Mouse (Mus musculus): ENCODE data around the gene Fbxw21.

Gene Fbxw21

DNA sequence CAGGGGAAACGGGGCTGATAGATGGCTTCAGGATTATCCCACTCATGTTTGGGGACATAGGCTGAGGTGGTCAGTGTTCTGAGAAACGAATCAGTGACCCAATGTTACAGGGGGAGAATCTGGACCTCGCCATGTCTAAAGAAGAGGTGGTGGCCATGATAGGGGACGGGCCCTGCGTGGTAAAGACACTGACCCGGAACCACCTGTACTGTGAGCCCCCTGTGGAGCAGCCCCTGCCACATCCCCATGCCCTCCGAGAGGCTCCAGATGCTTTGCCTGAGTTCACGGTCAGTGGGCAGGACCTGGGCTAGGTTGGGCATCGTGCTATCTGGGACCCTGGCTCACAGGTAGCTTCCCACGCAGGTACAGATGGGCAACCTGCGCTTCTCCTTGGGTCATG is 51.6 kb downstream of the Fbxw21 start:
- no peak for DNase-seq

DNA sequence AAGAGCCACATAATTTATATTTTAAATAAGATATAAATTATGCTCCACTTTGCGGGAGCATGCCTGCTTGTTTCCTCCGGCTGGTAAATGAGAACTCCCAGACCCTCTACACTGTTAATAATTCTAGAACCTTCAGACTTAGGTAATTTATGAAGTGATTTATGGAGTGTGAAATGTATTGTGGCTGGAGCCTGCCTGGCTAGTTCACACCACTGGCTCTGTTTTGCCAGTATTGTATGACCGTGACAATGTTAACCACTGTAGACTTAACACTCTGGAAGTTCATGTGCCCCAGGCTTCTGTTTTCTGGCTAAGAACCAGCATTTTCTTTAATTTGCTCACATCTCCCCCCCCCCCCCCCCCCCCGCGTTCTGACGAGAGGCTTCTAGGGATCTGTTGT is 54.5 kb downstream of the Fbxw21 start:
- DNase-seq: no peak

DNA sequence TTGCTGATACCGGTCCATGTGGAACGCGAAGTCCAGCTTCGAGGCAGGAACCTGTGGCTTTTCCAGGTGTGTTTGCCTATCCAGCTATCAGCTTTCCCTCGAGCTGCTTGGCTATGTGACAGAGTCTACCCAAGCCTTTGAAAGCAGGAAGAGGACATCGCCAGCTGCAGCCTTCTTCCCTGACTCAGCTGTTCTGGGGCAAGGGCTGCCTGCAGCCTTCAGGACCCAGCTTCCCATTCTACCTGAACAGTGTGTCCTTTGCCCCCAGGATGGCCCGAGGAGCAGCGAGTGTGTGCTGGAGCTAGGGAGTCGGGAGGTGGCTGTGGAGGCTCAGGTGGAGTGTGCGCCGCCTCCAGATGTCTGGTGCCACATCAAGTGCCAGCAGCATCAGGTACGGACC is 56.2 kb downstream of the Fbxw21 start:
- DNase-seq: no peak

DNA sequence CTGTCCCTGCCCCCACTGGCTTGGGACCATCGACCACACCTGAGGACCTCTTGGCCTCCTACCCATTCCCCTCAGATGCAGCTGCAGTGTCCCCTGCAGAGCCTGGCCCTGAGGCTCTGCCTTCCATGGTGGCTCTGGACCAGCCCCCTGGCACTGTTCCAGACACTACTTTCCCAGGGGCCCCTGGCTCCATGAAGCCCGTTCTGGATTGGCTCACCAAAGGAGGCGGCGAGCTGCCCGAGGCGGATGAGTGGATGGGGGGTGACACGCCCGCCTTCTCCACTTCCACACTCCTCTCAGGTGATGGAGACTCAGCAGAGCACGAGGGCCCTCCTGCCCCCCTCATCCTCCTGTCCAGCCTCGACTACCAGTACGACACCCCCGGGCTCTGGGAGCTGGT is 56.8 kb downstream of the Fbxw21 start:
- DNase-seq: no peak

GRCm38 (mm10) chr9:109104083-109104482 is 57.8 kb downstream of the Fbxw21 start:
- no peak for DNase-seq

- no peak for DNase-seq
Observed at GRCm38 (mm10) chr9:109103250-109103649, 58.6 kb downstream of the Fbxw21 start.

DNA sequence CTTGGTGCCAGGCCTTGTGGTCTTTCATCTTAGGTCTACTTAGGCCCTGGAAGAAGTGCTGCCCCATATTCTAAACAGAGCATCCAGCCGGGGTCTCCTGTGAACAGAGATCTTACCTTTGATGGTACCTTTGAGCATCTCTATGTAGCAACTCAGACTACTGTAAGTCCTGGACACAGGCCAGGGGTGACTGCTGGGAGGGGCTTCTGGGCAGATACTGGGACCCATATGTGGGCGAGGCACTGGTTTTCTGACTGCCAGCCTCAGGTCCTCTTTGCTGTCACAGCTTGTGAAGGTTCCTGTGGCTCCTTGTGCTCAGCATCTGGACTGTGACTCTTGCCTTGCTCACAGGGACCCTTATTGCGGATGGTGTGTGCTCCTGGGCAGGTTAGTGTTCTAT is 59.3 kb downstream of the Fbxw21 start:
- no peak for DNase-seq

GRCm38 (mm10) chr9:109101933-109102445 is 59.9 kb downstream of the Fbxw21 start:
- no peak for DNase-seq

GRCm38 (mm10) chr9:109100307-109100928 is 61.4 kb downstream of the Fbxw21 start:
- no peak for DNase-seq

GRCm38 (mm10) chr9:109098969-109099368 is 62.9 kb downstream of the Fbxw21 start:
- DNase-seq: no peak

DNA sequence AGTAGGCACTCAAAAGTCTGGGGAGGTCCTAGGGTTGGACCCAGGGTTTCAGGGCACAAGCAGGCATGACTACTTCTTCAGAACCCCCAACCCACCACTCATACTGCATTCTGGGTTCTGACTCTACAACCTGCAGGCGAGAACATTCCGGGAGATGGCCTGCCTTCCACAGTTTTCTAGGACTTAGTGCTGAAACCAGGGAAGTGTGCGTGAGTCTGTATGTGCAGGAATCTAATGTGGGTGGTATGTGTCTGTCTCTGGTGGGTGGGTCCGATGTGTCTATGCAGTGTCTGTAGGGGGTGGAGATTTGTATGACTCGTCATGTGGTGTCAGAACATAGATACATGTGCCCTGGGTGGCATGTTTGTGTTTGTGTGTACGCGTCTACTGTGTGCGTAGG is 63.5 kb downstream of the Fbxw21 start:
- no peak for DNase-seq

- no peak for DNase-seq
Observed at GRCm38 (mm10) chr9:109097831-109098230, 64.0 kb downstream of the Fbxw21 start.

- no peak for DNase-seq
Observed at GRCm38 (mm10) chr9:109097291-109097690, 64.5 kb downstream of the Fbxw21 start.

- no peak for DNase-seq
Observed at GRCm38 (mm10) chr9:109096856-109097255, 65.0 kb downstream of the Fbxw21 start.

DNA sequence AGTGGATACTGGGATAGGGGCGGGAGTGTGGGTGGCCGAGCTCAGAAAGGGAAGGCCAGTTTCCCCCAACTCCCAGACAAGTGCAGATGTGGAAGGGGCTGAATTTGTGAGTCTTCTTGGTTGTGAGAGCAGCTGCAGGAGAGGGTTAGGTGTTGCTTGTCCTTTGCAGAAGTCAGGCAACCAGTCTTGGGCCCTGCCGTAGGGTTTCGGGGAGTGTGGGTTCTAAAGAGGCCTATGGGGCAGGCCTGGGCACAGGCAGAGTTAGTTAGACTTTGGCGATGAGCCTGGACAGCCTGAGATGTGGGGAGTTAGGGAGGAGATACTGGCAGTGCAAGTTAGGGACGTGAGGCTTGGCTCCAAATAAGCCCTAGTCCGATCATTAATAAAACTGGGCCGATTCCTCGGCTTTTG is 65.6 kb downstream of the Fbxw21 start:
- no peak for DNase-seq

GRCm38 (mm10) chr9:109095137-109095982 is 66.5 kb downstream of the Fbxw21 start, which contains the start of gene Plxnb1:
Gene Plxnb1 (plus strand): TSS chr9:109095389.
- DNase-seq: peak; percentile 66 to 72

GRCm38 (mm10) chr9:109094553-109095136 is 67.2 kb downstream of the Fbxw21 start:
- no peak for DNase-seq

DNA sequence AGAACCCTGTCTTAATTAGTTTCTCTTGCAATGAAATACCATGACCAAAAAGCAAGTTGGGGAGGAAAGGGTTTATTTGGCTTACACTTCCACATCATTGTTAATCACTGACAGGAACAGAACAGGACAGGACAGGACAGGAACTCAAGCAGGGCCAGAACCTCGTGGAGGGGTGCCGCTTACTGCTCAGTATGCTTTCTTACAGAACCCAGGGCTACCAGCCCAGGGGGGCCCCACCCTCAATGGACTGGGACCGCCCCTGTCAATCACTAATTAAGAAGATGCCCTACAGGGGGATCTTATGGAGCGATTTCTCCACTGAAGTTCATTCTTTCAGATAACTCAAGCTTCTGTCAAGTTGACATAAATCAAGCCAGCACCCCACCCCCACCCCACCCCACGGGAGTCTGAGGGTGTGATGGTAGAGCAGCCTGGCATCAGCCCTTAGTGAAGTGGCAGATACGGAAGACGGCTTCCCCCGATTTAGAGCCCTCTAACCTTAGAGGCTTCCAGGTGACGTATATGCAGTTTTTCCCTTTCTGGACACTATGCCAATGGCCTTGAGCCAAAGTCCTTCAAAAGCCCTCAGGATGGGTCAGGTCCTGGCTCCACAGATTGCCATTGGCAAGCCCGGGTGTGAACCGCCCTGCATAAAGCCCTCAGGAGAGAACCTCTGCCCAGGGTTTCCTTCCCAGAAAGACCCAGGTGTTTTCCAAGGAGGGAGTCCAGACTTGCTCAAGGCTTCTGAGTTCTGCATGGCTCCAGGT is 67.9 kb downstream of the Fbxw21 start:
- no peak for DNase-seq

GRCm38 (mm10) chr9:109092799-109093198 is 69.0 kb downstream of the Fbxw21 start:
- DNase-seq: no peak

GRCm38 (mm10) chr9:109091802-109092201 is 70.0 kb downstream of the Fbxw21 start:
- DNase-seq: no peak

DNA sequence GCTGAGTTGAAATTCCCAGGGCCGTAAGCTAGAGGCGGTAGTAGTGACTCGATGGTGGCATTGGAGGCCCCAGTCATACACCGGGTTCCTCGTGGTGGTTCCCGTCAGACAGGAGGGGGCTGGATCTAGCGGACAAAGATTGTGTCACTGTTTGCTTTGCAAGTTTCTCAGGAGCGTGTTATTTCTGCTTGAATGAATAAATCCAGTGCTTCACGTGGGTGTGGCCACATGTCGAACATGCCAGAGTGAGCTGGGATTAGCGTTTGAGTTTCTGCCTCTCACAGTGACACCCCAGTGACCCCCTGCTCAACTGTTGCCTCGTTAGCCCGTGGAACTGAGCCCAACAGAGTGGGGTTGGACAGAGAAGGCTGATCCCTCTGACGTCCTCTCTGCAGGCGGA is 71.4 kb downstream of the Fbxw21 start:
- DNase-seq: no peak

Measured in B cell, adult 2 months (primary cell).